8 mouse cellular contexts compared by ENCODE assay signal in the genomic region with DNA sequence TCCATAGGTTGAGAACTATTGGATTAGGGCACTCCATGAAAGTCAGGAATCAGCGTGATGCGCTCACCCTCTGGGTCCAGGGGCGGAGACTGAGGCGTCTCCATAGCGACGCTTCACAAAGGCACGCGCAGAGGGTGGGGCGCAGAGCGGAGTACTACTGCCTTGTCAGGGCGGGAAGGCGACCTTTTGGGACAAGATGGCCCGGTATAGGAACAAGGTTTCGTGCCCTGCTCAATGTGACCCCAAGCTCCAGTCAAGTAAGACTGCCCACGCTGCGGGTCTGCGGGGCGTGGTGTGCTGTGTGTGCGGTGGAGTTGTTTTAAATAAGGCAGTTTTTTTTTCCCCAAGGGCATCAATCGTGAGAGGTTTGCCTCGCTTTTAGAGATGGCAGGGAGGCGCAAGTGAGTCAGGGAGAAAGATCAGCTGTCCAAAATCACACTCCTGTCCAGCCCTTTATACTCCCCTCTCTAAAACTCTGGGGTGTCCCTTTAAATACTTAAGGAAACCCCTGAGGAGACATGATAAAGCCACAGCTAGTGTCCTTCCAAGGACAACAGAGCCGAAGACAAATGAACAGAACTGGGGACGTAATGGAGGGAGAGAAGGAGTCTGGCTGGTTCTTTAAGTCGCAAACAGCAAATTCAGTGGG. TPM values are rescaled to one million over a fixed set of nuclear protein-coding genes. Genes with fewer than 3 reads are reported as not detected.
DNase-seq lines count a peak whose midpoint lies in the region; ATAC-seq lines count a peak whose summit lies in the region.

A gene (plus strand): TSS at position 130 of the 649 bp plus-strand sequence.

- peak within 1 kb of the TSS; percentile 84 for H3K4me2 ChIP-seq in embryonic facial prominence, embryonic 12.5 days (replicated peaks)
- H3K4me2 ChIP-seq in kidney, embryonic 16.5 days (replicated peaks; ENCODE audit: low read depth, low read length), result peak within 1 kb of the TSS; percentile 90
- H3K4me2 ChIP-seq in liver, embryonic 13.5 days, result peak within 1 kb of the TSS; percentile 80

- H3K36me3 ChIP-seq in embryonic facial prominence, embryonic 12.5 days, result no peaks in the 10 kb centered on the region
- H3K36me3 ChIP-seq in kidney, embryonic 16.5 days (ENCODE audit: insufficient read depth, low read length), result no peaks in the 10 kb centered on the region
- H3K36me3 ChIP-seq in liver, embryonic 13.5 days, result no peaks in the 10 kb centered on the region

- H3K4me1 ChIP-seq in embryonic facial prominence, embryonic 12.5 days, result peaks cover 19% of the 10 kb centered on the region
- peaks cover 14% of the 10 kb centered on the region for H3K4me1 ChIP-seq in kidney, embryonic 16.5 days (ENCODE audit: insufficient read depth, low read length)
- peaks cover 52% of the 10 kb centered on the region for H3K4me1 ChIP-seq in liver, embryonic 13.5 days (replicated peaks)

- no peaks in the 10 kb centered on the region for H3K27me3 ChIP-seq in embryonic facial prominence, embryonic 12.5 days
- H3K27me3 ChIP-seq in kidney, embryonic 16.5 days (ENCODE audit: insufficient read depth, low read length), result 0 out of 2 replicates have a peak, but pooled peaks cover 2% of the 10 kb centered on the region
- H3K27me3 ChIP-seq in liver, embryonic 13.5 days, result peaks cover 4% of the 10 kb centered on the region; the same call in 1 of the 2 replicates

- peak within 1 kb of the TSS; percentile 46 for H3K9ac ChIP-seq in embryonic facial prominence, embryonic 12.5 days
- H3K9ac ChIP-seq in kidney, embryonic 16.5 days (replicated peaks; ENCODE audit: low read length), result peak within 1 kb of the TSS; percentile 58
- peak within 1 kb of the TSS; percentile 37; the same call in 1 of the 2 replicates for H3K9ac ChIP-seq in liver, embryonic 13.5 days

- H3K4me3 ChIP-seq in embryonic facial prominence, embryonic 12.5 days, result peak within 1 kb of the TSS; percentile 43
- H3K4me3 ChIP-seq in kidney, embryonic 16.5 days (ENCODE audit: low read length), result peak within 1 kb of the TSS; percentile 54
- H3K4me3 ChIP-seq in liver, embryonic 13.5 days (replicated peaks), result peak within 1 kb of the TSS; percentile 55

- no peaks in the 10 kb centered on the region for H3K9me3 ChIP-seq in embryonic facial prominence, embryonic 12.5 days
- no peaks in the 10 kb centered on the region for H3K9me3 ChIP-seq in kidney, embryonic 16.5 days (ENCODE audit: low read length)
- H3K9me3 ChIP-seq in liver, embryonic 13.5 days (replicated peaks), result no peaks in the 10 kb centered on the region

- peak within 1 kb of the TSS; percentile 88 for H3K27ac ChIP-seq in embryonic facial prominence, embryonic 12.5 days
- H3K27ac ChIP-seq in kidney, embryonic 16.5 days (ENCODE audit: low read length), result peak within 1 kb of the TSS; percentile 55
- H3K27ac ChIP-seq in liver, embryonic 13.5 days, result no peak within 1 kb of the TSS

- DNase-seq in CD4-positive helper T cell, adult 2 months (ENCODE audit: low read depth, low spot score), result peak; percentile 36
- peak; percentile 58 for DNase-seq in adrenal gland, postnatal 25 days
- DNase-seq in heart, adult 8-10 months (ENCODE audit: low spot score), result peak; percentile 18
- DNase-seq in liver, embryonic 13.5 days, result peak; percentile 66
- peak; percentile 84 for DNase-seq in neural tube, embryonic 10.5 days (ENCODE audit: extremely low spot score, low spot score)
- DNase-seq in thymus, adult 18-20 months, result peak; percentile 63 to 67

- whole genome bisulfite sequencing in embryonic facial prominence, embryonic 12.5 days, result under 1% methylated on average over 25 of the region's 25 CpGs
- WGBS in kidney, embryonic 16.5 days, result under 1% methylated on average over 25 of the region's 25 CpGs
- WGBS in liver, embryonic 13.5 days (ENCODE audit: insufficient replicate concordance), result under 1% methylated on average over 25 of the region's 25 CpGs

- ATAC-seq in embryonic facial prominence, embryonic 12.5 days (ENCODE audit: insufficient number of reproducible peaks, insufficient read depth, low FRiP score, low TSS enrichment), result peak; percentile 80
- peak; percentile 87 for ATAC-seq in kidney, embryonic 16.5 days (ENCODE audit: low FRiP score, low TSS enrichment)
- ATAC-seq in liver, embryonic 13.5 days (ENCODE audit: low read depth), result peak; percentile 83

RNA-seq across cellular contexts. Expression of the gene that starts here (rescaled TPM):
- total RNA-seq in adrenal gland, postnatal 25 days (2021), result not detected in 2 replicates
- 0.63 and 0.70 TPM in 2 replicates for polyA plus RNA-seq in embryonic facial prominence, embryonic 12.5 days (2016; fragmentation: Nextera tagmentation; extraction: Ambion mirVana)
- not detected for total RNA-seq in heart, adult 8-10 months (2022)
- 0.59 TPM in 1 of 2 replicates, not detected in the other for polyA plus RNA-seq in kidney, embryonic 16.5 days (2015; fragmentation: Nextera tagmentation; extraction: Ambion mirVana)
- polyA plus RNA-seq in liver, embryonic 13.5 days (2015; fragmentation: Nextera tagmentation; extraction: Ambion mirVana), result 0.10 TPM in 2 replicates

Comparison
In these comparisons a context has a peak if more than half of its experiments do, and no peak if none do; other contexts are left out.
1. Peak in DNase-seq in adrenal gland, postnatal 25 days; RNA of the gene not detected or under 1 TPM.
2. Peak in ATAC-seq, H3K4me3 ChIP-seq, H3K27ac ChIP-seq, H3K9ac ChIP-seq and H3K4me2 ChIP-seq in embryonic facial prominence, embryonic 12.5 days; RNA of the gene not detected or under 1 TPM.
3. Peak in DNase-seq in heart, adult 8-10 months; RNA of the gene not detected or under 1 TPM.
4. Peak in ATAC-seq, H3K4me3 ChIP-seq, H3K27ac ChIP-seq, H3K9ac ChIP-seq and H3K4me2 ChIP-seq in kidney, embryonic 16.5 days; RNA of the gene not detected or under 1 TPM.
5. Peak in DNase-seq, ATAC-seq, H3K4me3 ChIP-seq, H3K9ac ChIP-seq and H3K4me2 ChIP-seq in liver, embryonic 13.5 days; RNA of the gene not detected or under 1 TPM.
6. DNase-seq: peak in every context shown above with its lines; median percentile 84 in neural tube, embryonic 10.5 days; 66 in liver, embryonic 13.5 days; 65 in thymus, adult 18-20 months; 58 in adrenal gland, postnatal 25 days; 36 in CD4-positive helper T cell, adult 2 months; 18 in heart, adult 8-10 months.